Mouse (Mus musculus) liver, embryonic 14.5 days (tissue): ENCODE measurements at regions not wholly inside any gene's neighbourhood (a gene's known extent, or its start where the extent isn't known, plus 50 kb on each side); places are given as distances from the start of the nearest gene placed in this dataset.

ENCODE experiments used
- CTCF ChIP-seq: IDR thresholded peaks from 2 replicates; pipeline ENCODE4 v1.5.1; 2016; ENCODE audit warnings: antibody characterized with exemption, low read depth, control low read depth
- EP300 ChIP-seq: IDR thresholded peaks from 2 replicates; pipeline ENCODE4 v1.6.1; 2016; ENCODE audit warnings: antibody characterized with exemption, low read depth

GRCm38 (mm10) chr1:69342100-69342499 lies 234.2 kb upstream of the Erbb4 start:
- no peak for TF ChIP-seq CTCF
- no peak for TF ChIP-seq EP300
